Mouse (Mus musculus) urinary bladder, adult 2 months (tissue): ENCODE measurements around the gene Gramd1b. TPM values are rescaled to one million over a fixed set of nuclear protein-coding genes. Genes with fewer than 3 reads are reported as not detected.

Experiments
- DNase-seq: peaks from one replicate; pipeline ENCODE4 v3.0.0; 2022; ENCODE audit warnings: low spot score
- polyA plus RNA-seq: library from polyadenylated mRNA; depleted of rRNA; stranded (reverse); fragments of >200 nt; gene quantifications from 2 replicates; pipeline ENCODE4 v1.2.3, GENCODE M21; 2012

The Gramd1b gene
- polyA plus RNA-seq, 1 experiment, result 5.9 TPM

DNA sequence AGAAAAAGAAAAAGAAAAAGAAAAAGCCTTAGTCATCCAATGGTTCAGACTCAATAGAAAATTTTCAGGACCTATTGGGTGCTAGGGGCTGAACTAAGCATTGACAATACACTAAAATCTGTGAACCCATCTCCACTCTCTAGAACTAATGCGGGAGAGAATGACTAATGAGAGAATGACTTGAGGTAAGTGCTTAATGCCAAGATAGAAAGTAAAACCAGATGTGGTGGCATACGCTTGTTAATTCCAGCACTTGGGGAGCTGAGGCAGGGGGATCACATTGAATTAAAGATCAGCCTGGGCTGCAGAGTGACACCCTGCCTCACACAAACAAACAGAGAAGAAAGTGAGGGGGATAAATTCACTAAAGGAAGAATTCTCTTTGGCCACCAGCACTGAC, 131.0 kb downstream of the Gramd1b start:
- no peak for DNase-seq

- DNase-seq, result no peak
Observed at GRCm38 (mm10) chr9:40399359-40399932, 131.7 kb downstream of the Gramd1b start.

- DNase-seq, result no peak
Observed at GRCm38 (mm10) chr9:40397471-40398245, 133.5 kb downstream of the Gramd1b start.

- no peak for DNase-seq
Observed at GRCm38 (mm10) chr9:40397036-40397435, 134.1 kb downstream of the Gramd1b start.

DNA sequence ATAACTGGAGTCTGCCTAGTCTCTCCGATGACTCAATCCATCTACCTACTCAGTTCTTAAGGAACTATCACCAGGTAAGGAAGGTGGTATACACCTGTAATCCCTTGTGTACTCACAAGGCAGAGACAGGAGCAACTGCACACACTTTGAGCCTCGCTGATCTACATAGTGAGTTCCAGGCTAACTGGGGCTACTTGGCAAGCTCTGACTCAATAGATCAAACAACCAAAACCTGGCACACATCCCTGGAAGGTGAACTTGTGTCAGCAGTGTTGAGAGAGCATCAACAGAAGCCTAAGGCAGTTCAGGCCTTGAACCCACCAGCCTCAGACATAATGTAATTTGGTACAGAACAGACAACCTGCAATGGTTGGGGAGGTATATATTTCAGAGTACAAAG, 135.0 kb downstream of the Gramd1b start:
- DNase-seq, result no peak

DNA sequence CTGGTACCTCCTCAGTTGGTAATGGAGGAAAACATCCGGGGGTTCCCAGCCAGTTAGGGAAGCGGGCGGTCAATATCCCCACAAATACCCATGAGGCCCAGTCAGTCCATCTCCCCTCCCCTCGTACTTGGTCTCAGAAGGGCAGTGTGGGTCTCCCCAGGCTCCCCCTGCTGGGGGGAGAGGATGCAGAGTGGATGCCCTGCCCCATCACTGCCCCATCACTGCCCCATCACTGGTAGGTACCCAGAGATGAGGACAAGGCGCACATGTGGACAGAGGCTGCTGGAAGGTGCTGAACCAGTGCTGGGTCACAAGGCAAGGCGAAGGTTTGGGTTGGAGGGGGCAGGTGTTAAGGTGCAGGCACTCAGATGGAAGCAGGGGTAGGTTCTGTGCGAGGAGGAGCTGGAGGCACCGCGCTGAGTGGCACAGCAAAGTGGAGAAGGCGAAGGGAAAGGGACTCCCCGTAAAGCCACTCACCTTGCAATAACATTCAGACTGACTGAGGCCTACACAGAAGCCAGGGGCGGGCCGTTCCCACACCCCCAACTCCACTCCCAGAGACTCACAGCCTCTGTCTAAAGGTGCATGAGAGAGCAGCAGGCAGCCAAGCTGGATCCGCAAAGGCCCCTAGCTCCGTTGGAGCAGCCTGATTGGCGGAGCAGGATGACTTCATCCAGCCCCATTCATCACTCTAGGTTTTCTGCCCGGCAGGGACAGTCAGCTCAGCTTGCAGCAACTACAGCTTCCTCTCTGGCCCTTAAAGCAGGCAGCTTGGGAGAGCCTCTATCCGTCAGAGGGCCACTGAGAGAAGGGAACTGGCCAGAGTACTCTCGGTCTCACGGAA, 139.1 kb downstream of the Gramd1b start:
- no peak for DNase-seq

DNA sequence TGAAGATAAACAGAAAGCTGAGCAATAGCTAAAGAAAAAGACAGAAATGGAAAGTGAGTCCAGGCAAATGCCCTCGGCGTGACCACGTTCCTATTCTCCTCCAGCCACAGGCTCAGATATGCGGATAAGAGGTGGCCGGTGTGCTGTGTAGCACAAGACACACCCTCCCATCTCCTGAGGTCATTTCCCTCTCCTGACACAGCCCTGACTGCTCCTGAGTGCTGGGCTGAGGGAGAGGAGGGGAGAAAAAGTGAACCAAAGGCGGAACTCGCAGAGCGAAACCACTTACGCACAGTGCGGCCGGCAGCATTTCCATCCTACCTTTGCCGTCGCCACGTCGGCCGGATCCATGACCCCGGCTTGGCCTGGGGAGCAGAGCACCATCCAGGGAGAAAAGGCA, 139.8 kb downstream of the Gramd1b start:
- no peak for DNase-seq

DNA sequence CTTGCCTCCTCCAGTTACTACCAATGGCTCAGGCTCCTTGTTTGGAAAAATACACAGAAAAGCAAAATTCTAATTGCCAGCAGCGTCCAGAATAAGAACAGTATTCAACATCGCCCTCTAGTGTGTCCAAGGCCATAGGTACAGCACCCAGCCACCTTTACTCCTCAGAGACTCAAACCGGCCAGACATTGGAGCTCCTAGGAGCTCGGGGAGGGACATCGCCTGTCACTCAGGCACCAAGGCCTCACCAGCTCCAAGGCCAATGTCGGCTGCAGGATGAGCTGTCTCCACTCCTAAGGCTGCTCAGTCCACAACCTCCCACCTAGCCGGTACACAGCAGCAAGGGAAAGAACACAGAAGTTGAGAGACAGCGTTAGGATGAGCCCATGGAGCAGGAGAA, 140.3 kb downstream of the Gramd1b start:
- no peak for DNase-seq

DNA sequence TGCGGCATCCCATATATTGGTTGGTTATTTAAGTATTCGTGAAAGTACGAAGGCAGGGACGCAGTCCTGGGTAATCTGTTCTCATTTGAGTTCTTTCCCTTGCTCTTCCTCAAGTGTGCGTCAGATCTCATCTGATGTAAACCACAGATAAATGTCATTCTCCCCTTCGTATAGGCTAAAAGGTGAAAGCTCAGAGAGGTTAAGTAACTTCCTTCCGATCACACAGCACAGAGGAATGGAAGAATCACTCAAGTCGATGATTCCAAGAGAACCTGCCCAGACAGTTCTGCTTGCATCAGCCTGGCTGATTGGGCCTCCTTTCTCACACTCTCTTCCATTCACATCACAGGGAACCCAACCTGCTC, 140.8 kb downstream of the Gramd1b start:
- DNase-seq, result no peak

DNA sequence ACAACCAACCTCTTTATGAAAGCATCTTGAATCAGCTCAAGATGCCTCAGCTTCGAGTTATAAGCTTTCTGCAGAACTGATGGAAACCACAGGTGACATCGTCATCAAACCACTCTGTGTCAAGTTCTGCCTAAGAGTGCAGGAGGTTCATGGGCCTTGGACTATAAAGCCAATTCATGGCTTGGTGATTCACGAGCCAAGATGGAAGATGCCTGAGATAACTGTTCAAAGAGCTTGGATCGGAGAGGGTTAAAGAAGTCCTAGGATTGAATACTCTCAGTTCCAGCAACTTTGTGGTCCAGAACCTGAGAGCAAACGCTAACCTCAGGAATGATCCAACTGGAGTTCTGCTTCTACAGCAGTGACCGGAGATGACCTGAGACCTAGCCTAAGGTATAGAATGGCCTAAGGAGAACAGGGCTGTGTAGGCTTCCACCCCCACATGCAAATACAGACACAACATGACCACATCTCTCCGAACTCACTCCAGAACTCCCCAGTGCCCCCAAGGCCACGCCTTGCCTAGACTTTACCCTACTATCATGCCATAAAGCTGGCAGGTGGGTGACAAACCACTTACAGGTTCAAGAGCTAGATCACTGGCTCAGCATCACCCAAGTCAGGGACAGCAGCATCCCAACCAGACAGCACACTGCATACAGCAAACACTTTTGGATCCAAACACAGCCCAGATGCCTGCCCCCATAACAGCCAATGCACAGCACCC, 141.4 kb downstream of the Gramd1b start:
- DNase-seq, result no peak

GRCm38 (mm10) chr9:40389175-40389574, 142.0 kb downstream of the Gramd1b start:
- no peak for DNase-seq

GRCm38 (mm10) chr9:40384781-40385180, 146.4 kb downstream of the Gramd1b start:
- no peak for DNase-seq

DNA sequence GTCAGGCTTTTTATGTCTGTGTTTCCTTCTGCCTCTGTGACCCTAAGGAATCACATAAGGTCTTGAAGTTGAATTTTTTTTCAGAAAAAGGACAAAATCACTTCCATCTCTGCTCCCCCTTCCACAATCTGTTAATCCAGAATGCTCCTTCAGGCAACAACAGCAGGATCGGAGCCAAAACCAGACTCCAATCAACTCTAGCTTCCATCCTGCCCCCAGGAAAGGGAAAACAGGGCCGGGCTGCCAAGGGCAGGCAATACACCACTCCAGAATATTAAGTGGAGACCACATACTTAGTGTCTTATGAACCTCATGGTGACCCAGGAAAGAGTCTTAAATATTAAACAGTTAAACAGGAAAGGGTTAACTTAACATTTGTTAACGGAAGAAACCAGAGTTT, 148.7 kb downstream of the Gramd1b start:
- no peak for DNase-seq

DNA sequence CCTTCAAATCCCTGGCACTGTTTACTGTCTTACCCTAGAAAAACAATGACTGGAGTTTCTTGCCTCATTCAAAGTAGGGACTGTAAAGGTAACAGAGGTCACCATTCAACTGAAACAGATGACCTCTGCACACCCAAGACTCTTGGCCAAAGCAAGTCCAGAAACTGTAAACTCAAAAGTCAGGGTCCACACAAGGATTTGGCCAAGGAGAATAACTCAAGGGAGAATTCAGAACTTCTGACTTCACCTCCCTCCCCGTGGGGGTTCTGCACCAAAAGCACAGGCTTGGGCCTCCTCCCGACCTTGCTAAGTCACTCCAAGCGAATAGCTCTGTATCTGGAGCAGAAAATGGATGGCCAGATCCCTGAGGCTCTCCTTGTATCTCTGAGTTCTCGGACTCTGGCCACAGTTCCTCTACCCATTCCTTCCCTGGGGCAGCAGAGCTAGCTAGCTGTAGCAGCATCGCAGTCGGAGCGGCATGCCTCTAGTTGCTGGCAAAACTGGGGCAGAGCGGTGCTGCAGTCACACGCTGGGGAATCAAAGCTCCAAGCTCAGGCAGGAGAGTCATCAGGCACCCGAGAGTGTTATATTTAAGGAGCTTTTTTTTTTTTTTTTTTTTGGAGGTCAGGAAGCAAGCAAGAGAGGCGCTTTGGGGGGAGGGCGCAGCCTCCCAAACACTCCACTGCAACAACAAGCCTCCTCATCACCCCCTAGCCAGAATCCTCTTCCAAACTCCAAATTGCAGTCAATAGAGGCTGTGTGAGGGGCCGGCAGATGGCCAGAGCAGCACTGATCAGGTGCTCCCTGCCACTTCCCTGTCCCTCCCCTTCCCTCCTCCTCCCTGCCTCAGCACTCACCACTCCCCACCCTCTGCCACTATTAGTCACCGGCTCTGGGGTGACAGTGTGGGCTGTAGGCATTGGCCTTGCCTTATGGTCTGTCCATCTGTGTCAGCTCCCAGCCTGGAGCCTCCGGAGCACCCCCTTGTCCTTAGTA, 149.5 kb downstream of the Gramd1b start:
- DNase-seq, result peak; percentile 34

GRCm38 (mm10) chr9:40376711-40377410, 154.3 kb downstream of the Gramd1b start:
- no peak for DNase-seq

- no peak for DNase-seq
Observed at GRCm38 (mm10) chr9:40376139-40376541, 155.0 kb downstream of the Gramd1b start.

DNA sequence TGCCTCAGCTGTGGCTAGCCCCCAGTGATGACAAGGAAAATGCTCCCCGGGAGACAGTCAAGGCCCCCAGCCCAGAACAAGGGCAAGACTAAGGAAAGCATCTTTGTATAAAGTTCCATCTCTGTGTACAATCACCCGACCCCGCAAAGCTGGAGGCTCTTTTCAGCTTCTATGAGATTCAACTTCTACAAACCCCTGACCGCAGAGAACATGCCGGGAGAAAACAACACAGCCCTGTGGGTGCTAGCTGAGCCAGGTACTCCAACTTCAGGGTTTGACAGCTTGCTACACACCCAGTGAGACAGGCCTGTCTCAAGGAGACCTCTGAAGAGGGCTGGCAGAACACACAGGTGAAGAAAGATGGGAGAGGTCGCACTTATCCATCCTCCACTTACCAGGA, 155.7 kb downstream of the Gramd1b start:
- DNase-seq, result no peak

DNA sequence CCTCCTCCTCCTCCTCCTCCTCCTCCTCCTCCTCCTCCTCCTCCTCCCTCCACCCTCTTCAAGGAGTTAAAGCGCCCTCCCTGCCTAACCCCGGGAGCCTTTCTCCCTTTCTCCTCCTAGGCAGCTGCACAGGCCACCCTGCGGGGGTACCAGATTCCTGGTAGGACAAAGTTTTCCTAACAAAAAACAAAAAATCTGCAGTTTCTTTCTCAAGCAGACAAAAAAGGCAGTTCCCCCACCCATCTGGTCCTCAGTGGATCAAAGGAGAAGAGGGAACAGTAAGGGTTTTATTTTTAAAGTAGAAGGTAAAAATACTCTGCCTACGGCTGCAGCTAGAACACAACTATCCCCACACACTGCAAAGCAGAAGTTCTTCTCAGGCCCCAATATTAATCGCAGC, 156.2 kb downstream of the Gramd1b start:
- no peak for DNase-seq

GRCm38 (mm10) chr9:40374533-40374971, 156.6 kb downstream of the Gramd1b start:
- no peak for DNase-seq

DNA sequence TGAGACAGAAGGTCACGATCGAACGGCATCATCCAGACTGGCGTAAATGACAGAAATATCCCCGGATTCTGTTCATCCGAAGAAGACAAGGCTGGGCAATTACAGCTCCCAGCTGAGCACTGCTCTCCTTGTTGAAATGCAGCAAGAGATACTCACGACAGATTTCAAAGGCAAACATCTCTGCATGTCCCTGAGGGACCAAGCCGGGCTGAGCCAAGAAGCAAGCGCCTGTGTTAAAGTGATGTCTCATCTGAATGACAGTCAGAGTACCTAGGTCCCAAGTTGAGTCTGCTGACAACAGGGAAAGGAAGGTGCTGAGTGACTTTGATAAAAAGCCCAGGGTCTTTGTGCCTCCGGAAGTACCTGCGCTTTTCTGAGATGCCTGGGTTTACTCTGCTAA, 157.1 kb downstream of the Gramd1b start:
- no peak for DNase-seq
